ENCODE assay signal across 11 mouse cellular contexts in the genomic region with DNA sequence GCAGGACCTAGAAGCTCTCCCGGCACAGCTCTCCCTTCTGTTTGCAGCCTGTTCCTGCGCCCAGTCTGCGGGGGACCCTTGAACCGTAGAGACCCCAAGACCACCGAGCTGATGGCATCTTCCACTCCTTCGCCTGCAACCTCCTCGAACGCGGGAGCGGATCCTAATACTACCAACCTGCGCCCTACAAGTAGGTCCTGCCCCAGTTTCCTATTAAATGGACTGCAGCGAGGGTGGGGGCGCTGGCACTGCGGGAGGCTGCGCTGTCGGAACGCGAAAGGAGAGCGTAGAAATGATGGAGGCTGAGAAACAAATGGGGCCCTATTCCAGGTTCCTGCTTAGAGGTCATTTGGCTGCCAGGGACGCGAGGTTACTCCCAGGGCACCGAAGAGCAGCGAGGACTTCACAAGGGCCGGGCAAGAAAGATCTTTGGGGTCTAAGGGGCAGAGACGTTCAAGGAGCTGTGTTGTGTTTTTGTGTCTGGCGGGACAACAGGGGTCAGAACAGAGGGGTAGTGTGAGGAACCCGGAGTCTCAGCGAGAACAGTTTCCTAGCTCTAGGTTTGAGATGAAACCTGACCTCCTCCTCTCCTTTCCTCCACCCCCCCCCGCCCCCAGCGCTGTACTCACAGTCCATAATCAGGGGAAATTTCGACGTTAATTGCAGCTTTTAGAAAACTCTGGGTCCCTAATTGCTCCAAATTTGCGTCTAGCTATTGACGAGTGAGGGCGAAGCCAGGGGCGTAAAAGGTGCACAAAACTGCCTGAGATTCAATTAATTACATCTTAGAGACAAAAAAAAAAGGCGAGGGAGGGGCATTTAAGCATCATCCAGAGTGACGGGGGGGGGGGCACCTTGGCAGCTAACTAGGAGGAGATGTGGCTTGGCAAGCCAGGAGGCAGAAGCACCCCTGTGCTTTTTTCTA. TPM values are rescaled to one million over a fixed set of nuclear protein-coding genes. Genes with fewer than 3 reads are reported as not detected.
DNase-seq lines count a peak whose midpoint lies in the region; ATAC-seq and TF ChIP-seq lines count a peak whose summit lies in the region.
"Had no signal": no experiment of that assay in that cellular context is flagged by ENCODE, and none has a peak within 500 bp of the region (broad histone marks: within the 10 kb centered on the region; RNA-seq: fewer than 3 reads in every experiment).

No protein-coding gene starts in this region.

- ATAC-seq in kidney, embryonic 15.5 days (replicated peaks; ENCODE audit: low FRiP score): no peak
- no peak for ATAC-seq in hindbrain, embryonic 13.5 days (ENCODE audit: low FRiP score)
- ATAC-seq in intestine, postnatal 0 days: no peak

- 1% methylated on average over 38 of the region's 38 CpGs for WGBS in kidney, embryonic 15.5 days
- under 1% methylated on average over 38 of the region's 38 CpGs for WGBS in hindbrain, embryonic 13.5 days
- WGBS in intestine, postnatal 0 days: 2% methylated on average over 38 of the region's 38 CpGs

- peaks cover 84% of the 10 kb centered on the region for H3K4me1 ChIP-seq in kidney, embryonic 15.5 days
- H3K4me1 ChIP-seq in hindbrain, embryonic 13.5 days (replicated peaks): peaks cover 76% of the 10 kb centered on the region
- H3K4me1 ChIP-seq in intestine, postnatal 0 days (replicated peaks; ENCODE audit: control insufficient read depth, insufficient read depth, low read length): 0 out of 2 replicates have a peak, but pooled peaks cover 2% of the 10 kb centered on the region
- H3K4me1 ChIP-seq: liver, embryonic 15.5 days had no signal

- no peaks in the 10 kb centered on the region for H3K9me3 ChIP-seq in kidney, embryonic 15.5 days (replicated peaks)
- no peaks in the 10 kb centered on the region for H3K9me3 ChIP-seq in hindbrain, embryonic 13.5 days
- no peaks in the 10 kb centered on the region for H3K9me3 ChIP-seq in intestine, postnatal 0 days (ENCODE audit: control insufficient read depth)
- H3K9me3 ChIP-seq: liver, embryonic 15.5 days had no signal

- peak overlapping the region; percentile 64 for H3K4me2 ChIP-seq in kidney, embryonic 15.5 days
- peak overlapping the region; percentile 59 for H3K4me2 ChIP-seq in hindbrain, embryonic 13.5 days
- H3K4me2 ChIP-seq in intestine, postnatal 0 days (replicated peaks; ENCODE audit: low read depth): no peak overlapping the region
- H3K4me2 ChIP-seq: liver, embryonic 15.5 days had no signal

- no peak overlapping the region for H3K27ac ChIP-seq in kidney, embryonic 15.5 days
- peak overlapping the region; percentile 96 for H3K27ac ChIP-seq in hindbrain, embryonic 13.5 days
- no peak overlapping the region for H3K27ac ChIP-seq in intestine, postnatal 0 days (ENCODE audit: low read depth, low read length)
- H3K27ac ChIP-seq: liver, embryonic 15.5 days had no signal

- H3K36me3 ChIP-seq in kidney, embryonic 15.5 days: no peaks in the 10 kb centered on the region
- no peaks in the 10 kb centered on the region for H3K36me3 ChIP-seq in hindbrain, embryonic 13.5 days
- H3K36me3 ChIP-seq in intestine, postnatal 0 days (ENCODE audit: control insufficient read depth, insufficient read depth): no peaks in the 10 kb centered on the region
- H3K36me3 ChIP-seq: liver, embryonic 15.5 days had no signal

- H3K4me3 ChIP-seq in kidney, embryonic 15.5 days (replicated peaks): peak overlapping the region; percentile 40
- peak overlapping the region; percentile 54 for H3K4me3 ChIP-seq in hindbrain, embryonic 13.5 days
- H3K4me3 ChIP-seq in intestine, postnatal 0 days (ENCODE audit: low read depth, low read length): no peak overlapping the region
- H3K4me3 ChIP-seq: liver, embryonic 15.5 days had no signal

- TF ChIP-seq CTCF in intestine, postnatal 0 days (IDR thresholded peaks at IDR 0.05; ENCODE audit: low read depth): no peak

- H3K27me3 ChIP-seq in kidney, embryonic 15.5 days: peaks cover 100% of the 10 kb centered on the region
- peaks cover 93% of the 10 kb centered on the region for H3K27me3 ChIP-seq in hindbrain, embryonic 13.5 days
- peaks cover 99% of the 10 kb centered on the region for H3K27me3 ChIP-seq in intestine, postnatal 0 days (replicated peaks; ENCODE audit: control insufficient read depth, insufficient read depth, low read length)

- no peak overlapping the region for H3K9ac ChIP-seq in kidney, embryonic 15.5 days
- H3K9ac ChIP-seq in hindbrain, embryonic 13.5 days: peak overlapping the region; percentile 85
- H3K9ac ChIP-seq in intestine, postnatal 0 days (ENCODE audit: low read depth, low read length): no peak overlapping the region
- H3K9ac ChIP-seq: liver, embryonic 15.5 days had no signal

- DNase-seq in kidney, postnatal 36 days: no peak
- DNase-seq in embryo, embryonic 9.5 days (ENCODE audit: extremely low spot score): peak; percentile 48
- DNase-seq in neural tube, embryonic 10.5 days (ENCODE audit: extremely low spot score, low spot score): peak; percentile 48
- DNase-seq in gastrocnemius, postnatal 10 days: no peak
- no peak for DNase-seq in kidney, adult 11 months
- DNase-seq: kidney, postnatal 25 days had no signal

RNA-seq across cellular contexts. Expression of a gene that starts 11.1 kb away (rescaled TPM):
- 0.23 and 0.36 TPM in 2 replicates for polyA plus RNA-seq in kidney, embryonic 15.5 days (2015; fragmentation: Nextera tagmentation; extraction: Ambion mirVana)
- polyA plus RNA-seq in hindbrain, embryonic 13.5 days (2015; fragmentation: Nextera tagmentation; extraction: Ambion mirVana): 49.7 and 49.8 TPM in 2 replicates
- under 1 TPM; 0.49 to 0.88 TPM for total RNA-seq in gastrocnemius, postnatal 10 days (2021)
- polyA plus RNA-seq in intestine, postnatal 0 days (2015; fragmentation: Nextera tagmentation; extraction: Ambion mirVana): 0.12 TPM in 1 of 2 replicates, not detected in the other

RNA-seq across cellular contexts. Expression of a gene that starts 55.4 kb away (rescaled TPM):
- polyA plus RNA-seq in kidney, embryonic 15.5 days (2015; fragmentation: Nextera tagmentation; extraction: Ambion mirVana): 1.9 and 2.3 TPM in 2 replicates
- polyA plus RNA-seq in hindbrain, embryonic 13.5 days (2015; fragmentation: Nextera tagmentation; extraction: Ambion mirVana): 2.3 and 3.8 TPM in 2 replicates
- not detected for total RNA-seq in gastrocnemius, postnatal 10 days (2021)
- 0.94 and 1.3 TPM in 2 replicates for polyA plus RNA-seq in intestine, postnatal 0 days (2015; fragmentation: Nextera tagmentation; extraction: Ambion mirVana)
- total RNA-seq: gastrocnemius, adult 18-20 months had no signal
- polyA plus RNA-seq: liver, embryonic 15.5 days had no signal

Comparison
In these comparisons a context has a peak if more than half of its experiments do, and no peak if none do; other contexts are left out.
1. DNase-seq: peak in embryo, embryonic 9.5 days (single experiment) and neural tube, embryonic 10.5 days (single experiment); none in kidney, postnatal 36 days (0 of 2), gastrocnemius, postnatal 10 days (single experiment) and kidney, adult 11 months (single experiment).
2. RNA of a gene that starts 11.1 kb away (polyA plus RNA-seq): 49.7 to 49.8 TPM in hindbrain, embryonic 13.5 days; 0.23 to 0.36 TPM in kidney, embryonic 15.5 days and 0.12 TPM in intestine, postnatal 0 days; every median in the first group is over 10 times any median in the second.